Mouse (Mus musculus) hindbrain, embryonic 13.5 days (tissue): ENCODE results near the gene Clybl. TPM values are rescaled to one million over a fixed set of nuclear protein-coding genes. Genes with fewer than 3 reads are reported as not detected.

Experiments used
- ATAC-seq: fragments of 200-750 bp; cut with Nextera tagmentation; 2 replicates; pipeline ENCODE4 v1.8.0; 2017; ENCODE audit warnings: moderate TSS enrichment; ENCODE audit not compliant: low FRiP score
- H3K27ac ChIP-seq: fragments of 300-500 bp; sonication (generic); 2 replicates; pipeline ENCODE4 v1.5.1; 2015; ENCODE audit warnings: inconsistent platforms, mild to moderate bottlenecking, moderate library complexity
- H3K27me3 ChIP-seq: fragments of 300-500 bp; sonication (generic); 2 replicates; pipeline ENCODE4 v1.6.1; 2015; ENCODE audit warnings: mild to moderate bottlenecking, inconsistent platforms
- H3K36me3 ChIP-seq: fragments of 300-500 bp; sonication (generic); 2 replicates; pipeline ENCODE4 v1.6.1; 2015; ENCODE audit warnings: mild to moderate bottlenecking, inconsistent platforms
- H3K4me1 ChIP-seq: fragments of 300-500 bp; sonication (generic); replicated peaks from 2 replicates; pipeline ENCODE4 v1.6.1; 2015; ENCODE audit warnings: inconsistent platforms
- H3K4me2 ChIP-seq: fragments of 300-500 bp; sonication (generic); 2 replicates; pipeline ENCODE4 v1.6.1; 2015; ENCODE audit warnings: inconsistent platforms, mild to moderate bottlenecking, moderate library complexity
- H3K4me3 ChIP-seq: fragments of 300-500 bp; sonication (generic); 2 replicates; pipeline ENCODE4 v1.5.1; 2015; ENCODE audit warnings: mild to moderate bottlenecking, inconsistent platforms
- H3K9ac ChIP-seq: fragments of 300-500 bp; sonication (generic); 2 replicates; pipeline ENCODE4 v1.6.1; 2015; ENCODE audit warnings: mild to moderate bottlenecking, inconsistent platforms
- H3K9me3 ChIP-seq: fragments of 300-500 bp; sonication (generic); 2 replicates; pipeline ENCODE4 v1.6.1; 2016; ENCODE audit warnings: inconsistent platforms
- whole genome bisulfite sequencing: fragments of 180-500 bp; shearing (Covaris S2); methylation state at CpG from one replicate; pipeline ENCODE4 v1.1.7; 2015; 5-methylcytosine and 5-hydroxymethylcytosine counted together
- polyA plus RNA-seq: library from polyadenylated mRNA; unstranded; fragments of >200 nt; fragmentation: Nextera tagmentation; extraction: Ambion mirVana; gene quantifications from 2 replicates; pipeline ENCODE4 v1.2.1, GENCODE M21; 2015

Gene Clybl
- 12.1 and 12.7 TPM in 2 replicates for polyA plus RNA-seq

GRCm38 (mm10) chr14:122181078-122181814, at the start of gene Clybl:
Gene Clybl (plus strand): TSS chr14:122181704.
- Histone ChIP-seq H3K36me3 (no peaks in the 10 kb centered on the region), H3K4me2 (peak within 1 kb of the TSS; percentile 66), H3K9me3 (no peaks in the 10 kb centered on the region), H3K4me1 (peaks cover 3% of the 10 kb centered on the region), H3K27me3 (0 out of 2 replicates have a peak, but pooled peaks cover 5% of the 10 kb centered on the region), H3K4me3 (peak within 1 kb of the TSS; percentile 63), H3K27ac (no peak within 1 kb of the TSS), H3K9ac (peak within 1 kb of the TSS; percentile 73)
- ATAC-seq: peak; percentile 97
- WGBS: 3% methylated on average over 45 of the region's 45 CpGs

- H3K4me3 ChIP-seq: no peak overlapping the region
- H3K36me3 ChIP-seq: peaks cover 35% of the 10 kb centered on the region
- no peaks in the 10 kb centered on the region for H3K9me3 ChIP-seq
- H3K9ac ChIP-seq: no peak overlapping the region
- WGBS: 84% methylated on average over 3 of the region's 3 CpGs
- no peaks in the 10 kb centered on the region for H3K4me1 ChIP-seq
- ATAC-seq: no peak
- H3K27me3 ChIP-seq: no peaks in the 10 kb centered on the region
- no peak overlapping the region for H3K4me2 ChIP-seq
- H3K27ac ChIP-seq: no peak overlapping the region
Observed at GRCm38 (mm10) chr14:122136368-122136928, 45.1 kb upstream of the Clybl start.

GRCm38 (mm10) chr14:122137234-122137633, 44.3 kb upstream of the Clybl start:
- no peak for ATAC-seq
- Histone ChIP-seq H3K4me1 (no peaks in the 10 kb centered on the region), H3K4me2 (no peak overlapping the region), H3K9ac (no peak overlapping the region), H3K9me3 (no peaks in the 10 kb centered on the region), H3K27me3 (no peaks in the 10 kb centered on the region), H3K4me3 (no peak overlapping the region), H3K36me3 (peaks cover 42% of the 10 kb centered on the region), H3K27ac (no peak overlapping the region)
- 91% methylated on average over 7 of the region's 7 CpGs for WGBS

- no peaks in the 10 kb centered on the region for H3K4me1 ChIP-seq
- 54% methylated on average over 1 of the region's 1 CpGs for WGBS
- H3K4me2 ChIP-seq: no peak overlapping the region
- no peaks in the 10 kb centered on the region for H3K9me3 ChIP-seq
- peaks cover 60% of the 10 kb centered on the region for H3K36me3 ChIP-seq
- no peaks in the 10 kb centered on the region for H3K27me3 ChIP-seq
- H3K4me3 ChIP-seq: no peak overlapping the region
- ATAC-seq: no peak
- H3K9ac ChIP-seq: no peak overlapping the region
- no peak overlapping the region for H3K27ac ChIP-seq
Observed at GRCm38 (mm10) chr14:122140126-122140525, 41.4 kb upstream of the Clybl start.

GRCm38 (mm10) chr14:122143585-122144269, 37.8 kb upstream of the Clybl start:
- Histone ChIP-seq H3K9ac (no peak overlapping the region), H3K27me3 (no peaks in the 10 kb centered on the region), H3K4me1 (no peaks in the 10 kb centered on the region), H3K4me2 (no peak overlapping the region), H3K4me3 (no peak overlapping the region), H3K9me3 (no peaks in the 10 kb centered on the region), H3K27ac (no peak overlapping the region), H3K36me3 (peaks cover 79% of the 10 kb centered on the region)
- no peak for ATAC-seq
- WGBS: 93% methylated on average over 4 of the region's 4 CpGs

GRCm38 (mm10) chr14:122145374-122145773, 36.1 kb upstream of the Clybl start:
- 83% methylated on average over 1 of the region's 1 CpGs for WGBS
- no peak for ATAC-seq

GRCm38 (mm10) chr14:122150616-122151015, 30.9 kb upstream of the Clybl start:
- Histone ChIP-seq H3K9ac (no peak overlapping the region), H3K27ac (no peak overlapping the region), H3K4me2 (no peak overlapping the region), H3K4me1 (no peaks in the 10 kb centered on the region), H3K36me3 (peaks cover 80% of the 10 kb centered on the region), H3K9me3 (no peaks in the 10 kb centered on the region), H3K27me3 (no peaks in the 10 kb centered on the region), H3K4me3 (no peak overlapping the region)
- ATAC-seq: 0 out of 2 replicates have a peak, but pooled peaks have one; percentile 10
- WGBS: 35% methylated on average over 5 of the region's 5 CpGs

More at GRCm38 (mm10) chr14:122145374-122145773, 36.1 kb upstream of the Clybl start:
- no peak overlapping the region for H3K9ac ChIP-seq
- H3K27me3 ChIP-seq: no peaks in the 10 kb centered on the region
- no peaks in the 10 kb centered on the region for H3K9me3 ChIP-seq
- H3K4me3 ChIP-seq: no peak overlapping the region
- no peak overlapping the region for H3K27ac ChIP-seq
- no peaks in the 10 kb centered on the region for H3K4me1 ChIP-seq
- no peak overlapping the region for H3K4me2 ChIP-seq
- H3K36me3 ChIP-seq: peaks cover 80% of the 10 kb centered on the region

GRCm38 (mm10) chr14:122157738-122158137, 23.8 kb upstream of the Clybl start:
- Histone ChIP-seq H3K4me1 (no peaks in the 10 kb centered on the region), H3K27me3 (no peaks in the 10 kb centered on the region), H3K4me3 (no peak overlapping the region), H3K27ac (no peak overlapping the region), H3K36me3 (peaks cover 68% of the 10 kb centered on the region), H3K4me2 (no peak overlapping the region), H3K9me3 (no peaks in the 10 kb centered on the region), H3K9ac (no peak overlapping the region)
- no peak for ATAC-seq
- WGBS: 91% methylated on average over 7 of the region's 7 CpGs

GRCm38 (mm10) chr14:122160916-122161315, 20.6 kb upstream of the Clybl start:
- no peak for ATAC-seq
- Histone ChIP-seq H3K9ac (no peak overlapping the region), H3K9me3 (no peaks in the 10 kb centered on the region), H3K36me3 (peaks cover 66% of the 10 kb centered on the region), H3K27me3 (no peaks in the 10 kb centered on the region), H3K4me2 (no peak overlapping the region), H3K27ac (no peak overlapping the region), H3K4me1 (no peaks in the 10 kb centered on the region), H3K4me3 (no peak overlapping the region)
- 95% methylated on average over 1 of the region's 1 CpGs for WGBS

GRCm38 (mm10) chr14:122168912-122169311, 12.6 kb upstream of the Clybl start:
- H3K9me3 ChIP-seq: no peaks in the 10 kb centered on the region
- no peaks in the 10 kb centered on the region for H3K27me3 ChIP-seq
- ATAC-seq: no peak
- H3K4me1 ChIP-seq: peaks cover 7% of the 10 kb centered on the region
- no peak overlapping the region for H3K4me2 ChIP-seq
- no peak overlapping the region for H3K4me3 ChIP-seq
- H3K36me3 ChIP-seq: peaks cover 14% of the 10 kb centered on the region
- H3K27ac ChIP-seq: no peak overlapping the region
- WGBS: 58% methylated on average over 7 of the region's 7 CpGs
- H3K9ac ChIP-seq: no peak overlapping the region

- 63% methylated on average over 7 of the region's 7 CpGs for WGBS
- 0 out of 2 replicates have a peak overlapping the region, but pooled peaks have one; percentile 35 for H3K27ac ChIP-seq
- no peak overlapping the region for H3K4me2 ChIP-seq
Observed at GRCm38 (mm10) chr14:122170202-122170781, 11.2 kb upstream of the Clybl start.

GRCm38 (mm10) chr14:122171031-122171430, 10.5 kb upstream of the Clybl start:
- Histone ChIP-seq H3K4me1 (peaks cover 7% of the 10 kb centered on the region), H3K27me3 (no peaks in the 10 kb centered on the region), H3K4me2 (no peak overlapping the region), H3K9ac (no peak overlapping the region), H3K36me3 (no peaks in the 10 kb centered on the region), H3K4me3 (no peak overlapping the region), H3K27ac (no peak overlapping the region), H3K9me3 (no peaks in the 10 kb centered on the region)
- WGBS: 85% methylated on average over 7 of the region's 7 CpGs
- ATAC-seq: no peak

More at GRCm38 (mm10) chr14:122170202-122170781, 11.2 kb upstream of the Clybl start:
- Histone ChIP-seq H3K9me3 (no peaks in the 10 kb centered on the region), H3K4me3 (no peak overlapping the region), H3K9ac (no peak overlapping the region), H3K27me3 (no peaks in the 10 kb centered on the region), H3K36me3 (no peaks in the 10 kb centered on the region), H3K4me1 (peaks cover 7% of the 10 kb centered on the region)
- peak; percentile 38; the same call in 1 of the 2 replicates for ATAC-seq
